Mouse (Mus musculus): ENCODE results near the gene Phxr2.
"Not testable (repeated sequence)": the region's sequence is repeated elsewhere in the genome, so short reads cannot be mapped to it uniquely, and the experiment has no call there.

The Phxr2 gene

GRCm38 (mm10) chr10:99126225-99126624, at the start of gene Phxr2:
Phxr2 (minus strand) TSS chr10:99126325.
- in situ Hi-C loops (cut with MboI, MseI) = no loop called here

GRCm38 (mm10) chr10:99172906-99173507, 46.9 kb upstream of the Phxr2 start:
- in situ Hi-C loops (cut with MboI, MseI) = no loop called here

GRCm38 (mm10) chr10:99171961-99172497, 45.9 kb upstream of the Phxr2 start:
- in situ Hi-C loops (cut with MboI, MseI) = no loop called here

- in situ Hi-C loops (cut with MboI, MseI) = loop anchor here (10.0 kb wide), 1 partner anchor 445 kb away; no protein-coding TSS in a partner anchor
These were observed 43.6 kb upstream of the Phxr2 start for GRCm38 (mm10) chr10:99169765-99170129.

GRCm38 (mm10) chr10:99168840-99169764, 43.0 kb upstream of the Phxr2 start:
- in situ Hi-C loops (cut with MboI, MseI) = loop anchor here (10.0 kb wide), 1 partner anchor 446 kb away; no protein-coding TSS in a partner anchor

GRCm38 (mm10) chr10:99168404-99168803, 42.3 kb upstream of the Phxr2 start:
- in situ Hi-C loops (cut with MboI, MseI) = loop anchor here (10.0 kb wide), 1 partner anchor 446 kb away; no protein-coding TSS in a partner anchor

GRCm38 (mm10) chr10:99166392-99166791, 40.3 kb upstream of the Phxr2 start:
- in situ Hi-C loops (cut with MboI, MseI) = loop anchor here (10.0 kb wide), 1 partner anchor 448 kb away; no protein-coding TSS in a partner anchor

- in situ Hi-C loops (cut with MboI, MseI) = loop anchor here (10.0 kb wide), 1 partner anchor 449 kb away; no protein-coding TSS in a partner anchor
These were observed 39.7 kb upstream of the Phxr2 start for GRCm38 (mm10) chr10:99165751-99166282.

- in situ Hi-C loops (cut with MboI, MseI) = loop anchor here (10.0 kb wide), 1 partner anchor 450 kb away; no protein-coding TSS in a partner anchor
These were observed 38.8 kb upstream of the Phxr2 start for GRCm38 (mm10) chr10:99164871-99165477.

GRCm38 (mm10) chr10:99163002-99163401, 36.9 kb upstream of the Phxr2 start:
- in situ Hi-C loops (cut with MboI, MseI) = loop anchor here (10.0 kb wide), 1 partner anchor 452 kb away; no protein-coding TSS in a partner anchor

- in situ Hi-C loops (cut with MboI, MseI) = loop anchor here (10.0 kb wide), 1 partner anchor 453 kb away; no protein-coding TSS in a partner anchor
These were observed 36.0 kb upstream of the Phxr2 start for GRCm38 (mm10) chr10:99161987-99162582.

GRCm38 (mm10) chr10:99157697-99158096, 31.6 kb upstream of the Phxr2 start:
- in situ Hi-C loops (cut with MboI, MseI) = not testable (repeated sequence)

- in situ Hi-C loops (cut with MboI, MseI) = no loop called here
These were observed 30.7 kb upstream of the Phxr2 start for GRCm38 (mm10) chr10:99156808-99157207.

GRCm38 (mm10) chr10:99154635-99155034, 28.5 kb upstream of the Phxr2 start:
- in situ Hi-C loops (cut with MboI, MseI) = no loop called here

GRCm38 (mm10) chr10:99152063-99152462, 25.9 kb upstream of the Phxr2 start:
- in situ Hi-C loops (cut with MboI, MseI) = no loop called here

- in situ Hi-C loops (cut with MboI, MseI) = no loop called here
These were observed 25.5 kb upstream of the Phxr2 start for GRCm38 (mm10) chr10:99151580-99151979.

- in situ Hi-C loops (cut with MboI, MseI) = no loop called here
These were observed 23.9 kb upstream of the Phxr2 start for GRCm38 (mm10) chr10:99150016-99150415.

GRCm38 (mm10) chr10:99146596-99146995, 20.5 kb upstream of the Phxr2 start:
- in situ Hi-C loops (cut with MboI, MseI) = no loop called here

- in situ Hi-C loops (cut with MboI, MseI) = no loop called here
These were observed 19.5 kb upstream of the Phxr2 start for GRCm38 (mm10) chr10:99145611-99146010.

- in situ Hi-C loops (cut with MboI, MseI) = no loop called here
These were observed 10.2 kb upstream of the Phxr2 start for GRCm38 (mm10) chr10:99136337-99136736.

- in situ Hi-C loops (cut with MboI, MseI) = no loop called here
These were observed 7.3 kb upstream of the Phxr2 start for GRCm38 (mm10) chr10:99133321-99133875.

Measured in T-helper 2 cell (primary cell).